Mouse (Mus musculus): Measurements from ENCODE around the gene Gm26620. TPM values are rescaled to one million over a fixed set of nuclear protein-coding genes. Genes with fewer than 3 reads are reported as not detected.

Gene Gm26620
- polyA plus RNA-seq, 1 experiment from 2014 or later: 0.19 TPM

GRCm38 (mm10) chr1:170929245-170929644, 44.4 kb downstream of the Gm26620 start:
- 81% methylated on average over 4 of the region's 4 CpGs for WGBS
- H3K36me3 ChIP-seq (replicated peaks): no peaks in the 10 kb centered on the region

GRCm38 (mm10) chr1:170932043-170932442, 47.2 kb downstream of the Gm26620 start:
- DNase-seq (ENCODE audit: low spot score): no peak
- no peak overlapping the region for H3K4me3 ChIP-seq
- H3K36me3 ChIP-seq (replicated peaks): no peaks in the 10 kb centered on the region
- WGBS: 78% methylated on average over 3 of the region's 3 CpGs
- H3K4me1 ChIP-seq: no peaks in the 10 kb centered on the region
- no peaks in the 10 kb centered on the region for H3K27me3 ChIP-seq (replicated peaks; ENCODE audit: low read depth, poor library complexity, severe bottlenecking)
- H3K9me3 ChIP-seq: no peaks in the 10 kb centered on the region
- no peak overlapping the region for H3K27ac ChIP-seq (replicated peaks)

More at GRCm38 (mm10) chr1:170929245-170929644, 44.4 kb downstream of the Gm26620 start:
- no peak overlapping the region for H3K4me3 ChIP-seq
- H3K27me3 ChIP-seq (replicated peaks; ENCODE audit: low read depth, poor library complexity, severe bottlenecking): no peaks in the 10 kb centered on the region
- no peaks in the 10 kb centered on the region for H3K4me1 ChIP-seq
- no peaks in the 10 kb centered on the region for H3K9me3 ChIP-seq
- H3K27ac ChIP-seq (replicated peaks): no peak overlapping the region
- DNase-seq (ENCODE audit: low spot score): no peak

DNA sequence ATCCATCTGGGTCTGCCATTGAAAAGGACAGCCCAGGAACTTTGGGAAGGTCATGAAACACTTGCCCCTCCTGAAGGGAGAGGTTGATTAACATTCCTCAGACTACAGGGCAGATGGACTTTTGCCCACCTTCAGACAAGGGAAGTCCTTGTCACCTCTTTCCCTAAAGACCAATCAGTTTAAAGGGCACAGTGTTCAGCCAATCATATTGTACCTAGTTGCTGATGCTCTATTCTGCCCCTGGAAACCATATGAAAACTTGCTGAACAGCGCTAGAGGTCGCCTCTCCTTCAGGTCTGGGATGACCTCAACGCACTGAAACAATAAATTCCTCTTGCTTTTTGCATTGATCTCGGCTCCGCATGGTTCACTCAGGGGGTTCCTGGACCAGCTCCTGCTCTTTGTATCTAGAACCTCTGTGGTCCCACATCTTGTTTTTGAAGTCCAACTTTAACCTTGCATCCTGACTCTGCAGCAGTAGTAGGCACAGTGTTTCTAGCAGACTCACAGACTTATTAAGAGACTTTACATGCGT, 48.6 kb downstream of the Gm26620 start:
- H3K9me3 ChIP-seq: no peaks in the 10 kb centered on the region
- H3K27me3 ChIP-seq (replicated peaks; ENCODE audit: low read depth, poor library complexity, severe bottlenecking): no peaks in the 10 kb centered on the region
- no peak for DNase-seq (ENCODE audit: low spot score)
- 71% methylated on average over 6 of the region's 6 CpGs for WGBS
- H3K4me3 ChIP-seq: no peak overlapping the region
- H3K4me1 ChIP-seq: no peaks in the 10 kb centered on the region
- no peak overlapping the region for H3K27ac ChIP-seq (replicated peaks)
- H3K36me3 ChIP-seq (replicated peaks): no peaks in the 10 kb centered on the region

DNA sequence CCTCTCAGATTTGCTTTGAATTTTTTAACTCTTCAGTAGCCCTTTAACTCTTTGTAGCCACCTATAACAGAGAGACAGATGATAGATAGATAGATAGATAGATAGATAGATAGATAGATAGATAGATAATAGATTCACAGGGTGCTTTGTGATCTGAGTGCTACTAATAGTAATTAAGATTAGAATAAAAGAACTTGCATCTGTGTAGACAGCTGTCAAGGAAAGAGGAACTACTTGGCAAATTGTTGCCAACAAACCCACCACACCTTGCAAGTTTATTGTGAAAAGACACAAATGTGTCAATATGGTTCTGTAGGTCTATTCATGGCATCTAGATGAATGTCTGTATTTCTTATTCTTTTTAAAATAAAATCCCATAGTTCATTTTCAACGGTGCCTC, 49.1 kb downstream of the Gm26620 start:
- no peaks in the 10 kb centered on the region for H3K36me3 ChIP-seq (replicated peaks)

GRCm38 (mm10) chr1:170934383-170934782, 49.5 kb downstream of the Gm26620 start:
- H3K4me3 ChIP-seq: no peak overlapping the region
- no peak overlapping the region for H3K27ac ChIP-seq (replicated peaks)
- no peaks in the 10 kb centered on the region for H3K4me1 ChIP-seq
- WGBS: 84% methylated on average over 2 of the region's 2 CpGs
- DNase-seq (ENCODE audit: low spot score): no peak
- no peaks in the 10 kb centered on the region for H3K36me3 ChIP-seq (replicated peaks)
- no peaks in the 10 kb centered on the region for H3K9me3 ChIP-seq
- no peaks in the 10 kb centered on the region for H3K27me3 ChIP-seq (replicated peaks; ENCODE audit: low read depth, poor library complexity, severe bottlenecking)

More for the DNA sequence above, 49.1 kb downstream of the Gm26620 start:
- WGBS: 91% methylated on average over 1 of the region's 1 CpGs
- Histone ChIP-seq H3K4me1 (no peaks in the 10 kb centered on the region), H3K9me3 (no peaks in the 10 kb centered on the region), H3K4me3 (no peak overlapping the region), H3K27ac (replicated peaks) (no peak overlapping the region), H3K27me3 (replicated peaks; ENCODE audit: low read depth, poor library complexity, severe bottlenecking) (no peaks in the 10 kb centered on the region)
- DNase-seq (ENCODE audit: low spot score): no peak

Other genes with a start within 250 kb of the Gm26620 start
- 5.5 and 6.0 TPM in 2 replicates for gene Olfml2b, start 240.5 kb upstream of the Gm26620 start, polyA plus RNA-seq (2016; fragmentation: Nextera tagmentation; extraction: Ambion mirVana)
- 7.0 and 8.0 TPM in 2 replicates for gene Atf6, start 17.3 kb upstream of the Gm26620 start, polyA plus RNA-seq (2016; fragmentation: Nextera tagmentation; extraction: Ambion mirVana)
- gene Dusp12, start 475 bp downstream of the Gm26620 start, polyA plus RNA-seq (2016; fragmentation: Nextera tagmentation; extraction: Ambion mirVana): 35.5 and 38.2 TPM in 2 replicates
- gene Fcrlb, start 27.9 kb downstream of the Gm26620 start, polyA plus RNA-seq (2016; fragmentation: Nextera tagmentation; extraction: Ambion mirVana): 0.15 TPM in 1 of 2 replicates, not detected in the other
- gene Fcrla, start 42.5 kb downstream of the Gm26620 start, polyA plus RNA-seq (2016; fragmentation: Nextera tagmentation; extraction: Ambion mirVana): not detected in 2 replicates
- gene Fcgr2b, start 91.5 kb downstream of the Gm26620 start, polyA plus RNA-seq (2016; fragmentation: Nextera tagmentation; extraction: Ambion mirVana): not detected in 2 replicates
- 0.31 TPM in 1 of 2 replicates, not detected in the other for gene Fcgr4, start 133.9 kb downstream of the Gm26620 start, polyA plus RNA-seq (2016; fragmentation: Nextera tagmentation; extraction: Ambion mirVana)
- 3.8 and 5.5 TPM in 2 replicates for gene Fcgr3, start 179.9 kb downstream of the Gm26620 start, polyA plus RNA-seq (2016; fragmentation: Nextera tagmentation; extraction: Ambion mirVana)
- gene Cfap126, start 228.9 kb downstream of the Gm26620 start, polyA plus RNA-seq (2016; fragmentation: Nextera tagmentation; extraction: Ambion mirVana): 1.1 and 2.0 TPM in 2 replicates